Mouse (Mus musculus): Measurements from ENCODE around the gene Vmn1r220. TPM values are rescaled to one million over a fixed set of nuclear protein-coding genes. Genes with fewer than 3 reads are reported as not detected.

The Vmn1r220 gene
- polyA plus RNA-seq (2012; ENCODE audit: low replicate concordance) = not detected in 2 replicates

DNA sequence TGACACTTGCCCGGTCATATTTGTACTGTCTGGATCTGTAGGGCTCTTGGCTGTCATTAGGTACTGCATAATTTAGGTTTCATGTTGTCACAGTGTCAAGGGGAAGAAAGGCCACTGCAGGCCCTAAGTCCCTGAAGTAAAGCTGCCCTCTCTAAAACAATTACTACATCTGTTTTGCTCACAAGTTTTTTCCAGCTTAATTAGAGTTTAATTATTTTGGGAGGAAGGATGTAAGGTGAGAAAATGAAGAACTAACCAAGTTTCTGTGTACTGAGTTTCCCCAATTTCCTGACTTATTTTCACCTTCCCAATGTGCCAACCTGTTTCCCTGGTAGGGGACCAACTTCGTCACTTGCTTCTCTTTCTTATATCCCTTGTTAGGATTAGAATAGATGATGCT is at the start of gene Vmn1r220:
Vmn1r220 (minus strand) TSS at position 101 of the 400 bp plus-strand sequence.

DNA sequence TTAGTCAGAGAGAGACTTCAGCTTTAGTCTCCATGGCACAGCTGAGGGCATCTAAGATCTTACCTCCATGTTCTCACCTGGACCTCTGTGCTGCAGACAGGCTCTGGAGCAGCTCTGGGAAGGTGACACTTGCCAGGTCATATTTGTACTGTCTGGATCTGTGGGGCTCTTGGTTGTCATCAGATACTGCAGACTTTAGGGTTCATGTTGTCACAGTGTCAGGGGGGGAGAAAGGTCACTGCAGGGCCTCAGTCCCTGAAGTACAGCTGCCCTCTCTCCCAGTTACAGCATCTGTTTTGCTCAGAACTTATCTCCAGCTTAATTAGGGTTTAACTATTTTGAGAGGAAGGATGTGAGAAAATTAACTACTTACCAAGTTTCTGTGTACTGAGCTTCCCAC is 48.1 kb upstream of the Vmn1r220 start, which contains the start of gene Vmn1r222:
Vmn1r222 (minus strand) TSS at position 101 of the 400 bp plus-strand sequence.

DNA sequence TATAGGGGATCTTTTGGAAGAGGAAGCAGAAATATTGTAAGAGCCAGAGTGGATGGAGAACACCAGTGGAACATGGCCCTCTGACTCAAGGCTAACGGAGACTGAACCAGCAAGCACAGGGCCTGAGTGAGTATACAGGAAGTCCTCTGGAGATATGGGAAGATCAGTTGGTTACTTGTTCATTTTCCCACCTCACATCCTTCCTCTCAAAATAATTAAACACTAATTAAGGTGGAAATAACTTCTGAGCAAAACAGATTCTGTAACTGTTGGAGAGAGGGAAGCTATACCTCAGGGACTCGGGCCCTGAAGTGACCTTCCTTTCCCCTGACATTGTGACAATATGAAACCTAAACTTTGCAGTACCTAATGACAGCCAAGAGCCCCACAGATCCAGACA is 26.1 kb upstream of the Vmn1r220 start, which contains the start of gene Vmn1r221:
Vmn1r221 (plus strand) TSS at position 301 of the 400 bp plus-strand sequence.

DNA sequence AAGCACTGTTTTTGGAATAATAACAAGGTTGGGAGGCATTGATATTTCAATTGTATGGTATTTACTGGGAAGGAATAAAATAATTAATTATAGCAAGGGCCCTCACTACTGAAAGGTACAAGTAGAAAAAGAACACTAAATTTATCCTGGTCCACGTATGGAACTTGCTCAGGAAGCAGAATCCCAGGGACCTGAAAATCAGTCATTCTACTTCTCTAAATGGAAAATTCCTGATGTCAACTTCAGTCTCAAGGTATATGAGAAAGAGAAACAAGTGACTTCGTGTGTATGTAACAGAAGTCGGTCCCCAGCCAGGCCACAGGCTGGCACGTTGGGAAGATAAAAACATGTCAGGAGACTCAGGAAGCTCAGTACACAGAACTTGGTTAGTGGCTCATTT is 28.8 kb downstream of the Vmn1r220 start, which contains the start of gene Vmn1r219:
Vmn1r219 (plus strand) TSS at position 301 of the 400 bp plus-strand sequence.

DNA sequence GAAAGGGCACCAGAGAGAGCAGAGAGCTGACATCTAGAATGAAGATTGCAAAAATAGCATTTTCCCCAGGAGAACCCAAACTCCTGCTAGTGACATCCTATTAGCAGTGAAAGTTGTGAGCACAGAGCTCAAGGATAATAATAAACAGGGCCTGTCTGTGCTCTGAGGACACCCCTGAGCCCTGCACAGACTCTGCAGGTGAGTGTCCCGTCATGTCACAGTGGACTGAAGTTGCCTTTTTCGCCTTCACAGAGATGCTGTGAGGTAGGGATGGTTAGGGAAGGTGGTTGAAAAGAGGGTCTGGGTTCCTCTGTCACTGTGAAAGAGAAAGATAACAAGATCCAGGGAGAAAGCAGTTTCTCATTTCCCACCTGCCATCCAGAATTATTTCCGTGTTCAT is 54.7 kb downstream of the Vmn1r220 start, which contains the start of gene Vmn1r218:
Vmn1r218 (plus strand) TSS at position 57 of the 400 bp plus-strand sequence.

Other genes with a start within 250 kb of the Vmn1r220 start
- gene Vmn1r213, start 180.3 kb downstream of the Vmn1r220 start, polyA plus RNA-seq (2012; ENCODE audit: low replicate concordance) = not detected in 2 replicates
- not detected in 2 replicates for gene Vmn1r214, start 157.6 kb downstream of the Vmn1r220 start, polyA plus RNA-seq (2012; ENCODE audit: low replicate concordance)
- not detected in 2 replicates for gene Vmn1r215, start 120.0 kb downstream of the Vmn1r220 start, polyA plus RNA-seq (2012; ENCODE audit: low replicate concordance)
- not detected in 2 replicates for gene Vmn1r217, start 69.7 kb downstream of the Vmn1r220 start, polyA plus RNA-seq (2012; ENCODE audit: low replicate concordance)
- 0.02 TPM in 1 of 2 replicates, not detected in the other for gene Vmn1r218, start 54.8 kb downstream of the Vmn1r220 start, polyA plus RNA-seq (2012; ENCODE audit: low replicate concordance)
- gene Vmn1r219, start 28.7 kb downstream of the Vmn1r220 start, polyA plus RNA-seq (2012; ENCODE audit: low replicate concordance) = not detected in 2 replicates
- gene Vmn1r221, start 26.2 kb upstream of the Vmn1r220 start, polyA plus RNA-seq (2012; ENCODE audit: low replicate concordance) = not detected in 2 replicates
- gene Vmn1r222, start 48.0 kb upstream of the Vmn1r220 start, polyA plus RNA-seq (2012; ENCODE audit: low replicate concordance) = not detected in 2 replicates
- 0.03 TPM in 1 of 2 replicates, not detected in the other for gene Vmn1r223, start 59.2 kb upstream of the Vmn1r220 start, polyA plus RNA-seq (2012; ENCODE audit: low replicate concordance)
- 0.23 and 1.0 TPM in 2 replicates for gene Zfp322a, start 181.2 kb upstream of the Vmn1r220 start, polyA plus RNA-seq (2012; ENCODE audit: low replicate concordance)
- 4.0 and 4.7 TPM in 2 replicates for gene Abt1, start 235.9 kb upstream of the Vmn1r220 start, polyA plus RNA-seq (2012; ENCODE audit: low replicate concordance)

Data from leukemia stem cell, adult 10-12 weeks (primary cell).